In genomic region chr13:115451244-115451643, GRCm38 (mm10) we compare ENCODE assay signal across 11 mouse cellular contexts.
DNase-seq lines count a peak whose midpoint lies in the region; ATAC-seq and TF ChIP-seq lines count a peak whose summit lies in the region.
"Had no signal": no experiment of that assay in that cellular context is flagged by ENCODE, and none has a peak within 500 bp of the region (broad histone marks: within the 10 kb centered on the region; RNA-seq: fewer than 3 reads in every experiment).

No protein-coding gene starts in this region.

- WGBS in heart, postnatal 0 days, result 7% methylated on average over 1 of the region's 1 CpGs
- WGBS in lung, embryonic 14.5 days, result 7% methylated on average over 1 of the region's 1 CpGs

- no peak overlapping the region for H3K4me3 ChIP-seq in heart, postnatal 0 days (ENCODE audit: low read depth, low read length)
- no peak overlapping the region for H3K4me3 ChIP-seq in lung, embryonic 14.5 days (ENCODE audit: low read depth, low read length)
- H3K4me3 ChIP-seq: heart, embryonic 13.5 days had no signal

- no peak overlapping the region for H3K27ac ChIP-seq in heart, postnatal 0 days (ENCODE audit: low read depth)
- H3K27ac ChIP-seq in lung, embryonic 14.5 days (ENCODE audit: low read depth), result no peak overlapping the region
- H3K27ac ChIP-seq: heart, embryonic 13.5 days had no signal

- H3K36me3 ChIP-seq in heart, postnatal 0 days (replicated peaks; ENCODE audit: control insufficient read depth, insufficient read depth, low read length), result no peaks in the 10 kb centered on the region
- no peaks in the 10 kb centered on the region for H3K36me3 ChIP-seq in lung, embryonic 14.5 days (ENCODE audit: insufficient read depth)
- H3K36me3 ChIP-seq: heart, embryonic 13.5 days had no signal

- ATAC-seq in heart, postnatal 0 days (ENCODE audit: insufficient read depth, low read depth), result no peak
- ATAC-seq in lung, embryonic 14.5 days (ENCODE audit: insufficient read depth), result no peak

- peak; percentile 53 for TF ChIP-seq CTCF in heart, postnatal 0 days (IDR thresholded peaks at IDR 0.05; ENCODE audit: low read depth)
- TF ChIP-seq CTCF in lung, embryonic 14.5 days (IDR thresholded peaks at IDR 0.05; ENCODE audit: low read depth), result peak; percentile 68

- no peak for TF ChIP-seq EP300 in heart, postnatal 0 days (IDR thresholded peaks at IDR 0.05; ENCODE audit: low read depth)

- intact Hi-C loops in heart, postnatal 25 days (cut with DNase I), result no loop called here

- no peaks in the 10 kb centered on the region for H3K9me3 ChIP-seq in heart, postnatal 0 days (replicated peaks; ENCODE audit: control insufficient read depth, low read length)
- no peaks in the 10 kb centered on the region for H3K9me3 ChIP-seq in lung, embryonic 14.5 days (ENCODE audit: low read depth, low read length)
- H3K9me3 ChIP-seq: heart, embryonic 13.5 days had no signal

- no peak overlapping the region for H3K4me2 ChIP-seq in heart, postnatal 0 days (ENCODE audit: low read depth, low read length)
- no peak overlapping the region for H3K4me2 ChIP-seq in lung, embryonic 14.5 days
- H3K4me2 ChIP-seq: heart, embryonic 13.5 days had no signal

- no peaks in the 10 kb centered on the region for H3K27me3 ChIP-seq in heart, postnatal 0 days (ENCODE audit: control insufficient read depth, insufficient read depth, low read length)
- no peaks in the 10 kb centered on the region for H3K27me3 ChIP-seq in lung, embryonic 14.5 days (ENCODE audit: insufficient read depth, low read length)
- H3K27me3 ChIP-seq: heart, embryonic 13.5 days had no signal

- no peak overlapping the region for H3K9ac ChIP-seq in heart, postnatal 0 days (replicated peaks; ENCODE audit: low read depth, low read length)
- no peak overlapping the region for H3K9ac ChIP-seq in lung, embryonic 14.5 days
- H3K9ac ChIP-seq: heart, embryonic 13.5 days had no signal

- H3K4me1 ChIP-seq in heart, postnatal 0 days (ENCODE audit: control insufficient read depth, insufficient read depth), result no peaks in the 10 kb centered on the region
- H3K4me1 ChIP-seq in lung, embryonic 14.5 days (ENCODE audit: insufficient read depth), result no peaks in the 10 kb centered on the region
- H3K4me1 ChIP-seq: heart, embryonic 13.5 days had no signal

- DNase-seq in heart, postnatal 0 days (ENCODE audit: low spot score), result no peak
- no peak for DNase-seq in heart, postnatal 25 days (ENCODE audit: low spot score)
- peak; percentile 64 for DNase-seq in lung, embryonic 14.5 days
- no peak for DNase-seq in lung, postnatal 14 days
- peak; percentile 20 for DNase-seq in brain, embryonic 18.5 days (ENCODE audit: low read depth, low spot score)
- peak; percentile 1 for DNase-seq in telencephalon, adult 2 months (ENCODE audit: low read depth, low spot score)
- no peak for DNase-seq in urinary bladder, adult 18-20 months (ENCODE audit: low spot score in 2 of 2)
- no peak for DNase-seq in cerebellum, adult 8-10 months
- DNase-seq: adrenal gland, postnatal 36 days; kidney, adult 8-10 months had no signal

Comparison
In these comparisons a context has a peak if more than half of its experiments do, and no peak if none do; other contexts are left out.
1. DNase-seq: peak in lung, embryonic 14.5 days (single experiment), brain, embryonic 18.5 days (single experiment) and telencephalon, adult 2 months (single experiment); none in heart, postnatal 0 days (single experiment), heart, postnatal 25 days (single experiment), lung, postnatal 14 days (single experiment), urinary bladder, adult 18-20 months (0 of 2) and cerebellum, adult 8-10 months (single experiment).